Mouse (Mus musculus): Measurements from ENCODE around the gene 6030445D17Rik.
A peak's percentile ranks its signal among the peaks of the same experiment; 100 is the strongest.

DNA sequence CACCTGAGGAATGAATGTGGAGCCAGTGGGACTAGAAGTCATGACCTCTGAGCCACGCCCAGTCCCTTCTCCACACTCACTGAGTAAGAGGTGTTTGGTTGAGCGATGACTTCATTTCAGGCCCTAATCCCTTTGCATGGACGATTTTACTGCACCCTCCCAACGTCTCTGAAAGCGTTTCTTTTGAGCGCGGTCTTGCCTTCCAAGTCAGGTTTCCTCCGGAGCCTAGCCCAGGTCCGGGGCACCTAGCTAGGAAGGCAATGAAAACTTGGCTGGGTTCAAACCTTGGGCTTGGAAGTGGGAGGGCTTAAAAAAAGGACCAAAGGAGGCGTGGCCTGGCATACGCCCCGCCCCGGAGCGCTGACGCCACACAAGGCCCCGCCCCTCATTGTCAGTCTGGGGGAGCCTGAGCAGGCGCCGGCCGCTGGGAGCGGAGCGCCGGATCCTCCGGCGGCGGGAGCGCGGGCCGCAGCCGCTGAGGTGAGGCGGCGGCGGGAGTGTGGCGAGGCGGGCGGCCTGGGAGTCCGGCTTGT is 7.4 kb downstream of the 6030445D17Rik start, which contains the start of gene Luzp1:
- TF ChIP-seq CTCF (IDR thresholded peaks at IDR 0.05; ENCODE audit: insufficient read depth, low read length) (no peak), POLR2A (IDR thresholded peaks at IDR 0.05; ENCODE audit: borderline replicate concordance, extremely low read depth, low read depth, low read length) (peak; percentile 77)

All from lung, adult 2 months (tissue).